Mouse (Mus musculus) lung, adult 2 months (tissue): ENCODE measurements at regions not wholly inside any gene's neighbourhood (a gene's known extent, or its start where the extent isn't known, plus 50 kb on each side); places are given as distances from the start of the nearest gene placed in this dataset.

ENCODE experiments used
- CTCF ChIP-seq: fragments of 200-500 bp; IDR thresholded peaks from 2 replicates; pipeline ENCODE4 v1.5.1; 2011; ENCODE audit warnings: mild to moderate bottlenecking, low read length, control low read depth; ENCODE audit not compliant: insufficient read depth
- POLR2A ChIP-seq: fragments of 200-500 bp; IDR thresholded peaks from 2 replicates; pipeline ENCODE4 v1.6.1; 2011; ENCODE audit warnings: low read depth, mild to moderate bottlenecking, control low read depth, low read length, borderline replicate concordance; ENCODE audit errors: extremely low read depth

- TF ChIP-seq CTCF (no peak), POLR2A (no peak)
These were observed 489.1 kb upstream of the Gm19410 start for GRCm38 (mm10) chr8:35276460-35276859.
